Mouse (Mus musculus) ES-E14 (cell line): ENCODE data around the gene Olfr1248.
"Not testable (repeated sequence)": the region's sequence is repeated elsewhere in the genome, so short reads cannot be mapped to it uniquely, and the experiment has no call there.

Experiments used
- CHD2 ChIP-seq: IDR thresholded peaks from 2 replicates; pipeline ENCODE4 v1.6.1; 2014; ENCODE audit warnings: mild to moderate bottlenecking, low read depth, low read length, inconsistent platforms
- HCFC1 ChIP-seq: IDR thresholded peaks from 2 replicates; pipeline ENCODE4 v1.6.1; 2012; ENCODE audit warnings: low read length, inconsistent platforms, borderline replicate concordance; ENCODE audit not compliant: insufficient read depth
- MAFK ChIP-seq: IDR thresholded peaks from 2 replicates; pipeline ENCODE4 v1.6.1; 2014; ENCODE audit warnings: mild to moderate bottlenecking, low read depth, low read length, inconsistent platforms; ENCODE audit not compliant: insufficient read depth
- ZNF384 ChIP-seq: IDR thresholded peaks from 2 replicates; pipeline ENCODE4 v1.6.1; 2012; ENCODE audit warnings: low read depth, low read length, inconsistent platforms

DNA sequence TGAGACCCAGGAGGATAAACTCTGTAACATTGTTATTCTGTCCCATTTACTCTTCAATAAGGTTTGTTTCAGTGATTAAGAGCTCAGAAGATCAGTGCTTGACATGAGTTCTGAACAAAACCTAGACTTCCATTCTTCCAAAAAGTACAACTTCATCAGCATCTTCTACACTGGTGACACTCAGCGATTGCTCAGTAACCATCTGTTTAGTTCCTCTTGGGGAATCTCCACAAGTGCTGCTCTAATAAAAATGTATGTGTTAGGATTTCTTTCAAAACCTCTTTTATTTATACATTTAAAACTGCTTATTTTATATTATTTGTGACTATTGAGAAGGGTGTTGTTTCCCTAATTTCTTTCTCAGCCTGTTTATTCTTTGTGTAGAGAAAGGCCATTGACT, at the start of gene Olfr1248:
- not testable (repeated sequence) for TF ChIP-seq CHD2, ZNF384, HCFC1, MAFK
